Mouse (Mus musculus) lung, embryonic 15.5 days (tissue): ENCODE measurements around the gene Cxcr1. TPM values are rescaled to one million over a fixed set of nuclear protein-coding genes. Genes with fewer than 3 reads are reported as not detected.

Experiments
- ATAC-seq: fragments of 200-750 bp; cut with Nextera tagmentation; 2 replicates; pipeline ENCODE4 v1.8.0; 2017; ENCODE audit warnings: moderate number of reproducible peaks, borderline replicate concordance; ENCODE audit not compliant: low FRiP score, low TSS enrichment; ENCODE audit errors: extremely low read depth
- H3K27ac ChIP-seq: fragments of 300-500 bp; sonication (generic); 2 replicates; pipeline ENCODE4 v1.5.1; 2015; ENCODE audit warnings: moderate library complexity, mild to moderate bottlenecking, inconsistent platforms
- H3K27me3 ChIP-seq: fragments of 300-500 bp; sonication (generic); 2 replicates; pipeline ENCODE4 v1.6.1; 2015; ENCODE audit warnings: inconsistent platforms
- H3K36me3 ChIP-seq: fragments of 300-500 bp; sonication (generic); 2 replicates; pipeline ENCODE4 v1.6.1; 2015; ENCODE audit warnings: inconsistent platforms
- H3K4me1 ChIP-seq: fragments of 300-500 bp; sonication (generic); 2 replicates; pipeline ENCODE4 v1.6.1; 2015; ENCODE audit warnings: inconsistent platforms
- H3K4me2 ChIP-seq: fragments of 300-500 bp; sonication (generic); 2 replicates; pipeline ENCODE4 v1.6.1; 2015; ENCODE audit warnings: inconsistent platforms, mild to moderate bottlenecking, moderate library complexity
- H3K4me3 ChIP-seq: fragments of 300-500 bp; sonication (generic); 2 replicates; pipeline ENCODE4 v1.5.1; 2015; ENCODE audit warnings: mild to moderate bottlenecking, inconsistent platforms
- H3K9ac ChIP-seq: fragments of 300-500 bp; sonication (generic); 2 replicates; pipeline ENCODE4 v1.6.1; 2015; ENCODE audit warnings: inconsistent platforms
- H3K9me3 ChIP-seq: fragments of 300-500 bp; sonication (generic); 2 replicates; pipeline ENCODE4 v1.6.1; 2016; ENCODE audit warnings: inconsistent platforms
- WGBS: fragments of 180-500 bp; shearing (Covaris S2); methylation state at CpG from one replicate; pipeline ENCODE4 v1.1.7; 2015; 5-methylcytosine and 5-hydroxymethylcytosine counted together
- polyA plus RNA-seq: library from polyadenylated mRNA; unstranded; fragments of >200 nt; fragmentation: Nextera tagmentation; extraction: Ambion mirVana; gene quantifications from 2 replicates; pipeline ENCODE4 v1.2.1, GENCODE M21; 2015

Gene Cxcr1
- polyA plus RNA-seq, 1 experiment from 2014 or later: not detected

- WGBS: 83% methylated on average over 7 of the region's 7 CpGs
- H3K4me2 ChIP-seq: no peak overlapping the region
- H3K9ac ChIP-seq: no peak overlapping the region
- no peak overlapping the region for H3K27ac ChIP-seq
- H3K4me3 ChIP-seq: no peak overlapping the region
- ATAC-seq: no peak
- no peaks in the 10 kb centered on the region for H3K4me1 ChIP-seq
- no peaks in the 10 kb centered on the region for H3K27me3 ChIP-seq
- no peaks in the 10 kb centered on the region for H3K36me3 ChIP-seq
- H3K9me3 ChIP-seq: no peaks in the 10 kb centered on the region
Measured at GRCm38 (mm10) chr1:74219922-74220321, 25.5 kb upstream of the Cxcr1 start.

GRCm38 (mm10) chr1:74208941-74209340 is 14.5 kb upstream of the Cxcr1 start:
- H3K27ac ChIP-seq: no peak overlapping the region

GRCm38 (mm10) chr1:74207906-74208305 is 13.5 kb upstream of the Cxcr1 start:
- H3K27me3 ChIP-seq: no peaks in the 10 kb centered on the region
- no peak overlapping the region for H3K9ac ChIP-seq
- WGBS: 55% methylated on average over 9 of the region's 9 CpGs
- ATAC-seq: no peak
- H3K27ac ChIP-seq: no peak overlapping the region
- H3K4me1 ChIP-seq: no peaks in the 10 kb centered on the region
- H3K4me3 ChIP-seq: no peak overlapping the region
- H3K36me3 ChIP-seq: no peaks in the 10 kb centered on the region
- no peaks in the 10 kb centered on the region for H3K9me3 ChIP-seq
- H3K4me2 ChIP-seq: no peak overlapping the region

More at GRCm38 (mm10) chr1:74208941-74209340, 14.5 kb upstream of the Cxcr1 start:
- ATAC-seq: no peak
- H3K4me2 ChIP-seq: no peak overlapping the region
- no peaks in the 10 kb centered on the region for H3K4me1 ChIP-seq
- WGBS: 70% methylated on average over 8 of the region's 8 CpGs
- H3K9me3 ChIP-seq: no peaks in the 10 kb centered on the region
- no peaks in the 10 kb centered on the region for H3K36me3 ChIP-seq
- H3K27me3 ChIP-seq: no peaks in the 10 kb centered on the region
- no peak overlapping the region for H3K4me3 ChIP-seq
- H3K9ac ChIP-seq: no peak overlapping the region

- Histone ChIP-seq H3K27ac (no peak overlapping the region), H3K27me3 (no peaks in the 10 kb centered on the region), H3K4me3 (no peak overlapping the region), H3K4me2 (no peak overlapping the region), H3K36me3 (no peaks in the 10 kb centered on the region), H3K9me3 (no peaks in the 10 kb centered on the region), H3K9ac (no peak overlapping the region), H3K4me1 (no peaks in the 10 kb centered on the region)
- ATAC-seq: no peak
- WGBS: 77% methylated on average over 8 of the region's 8 CpGs
Measured at GRCm38 (mm10) chr1:74206642-74207041, 12.2 kb upstream of the Cxcr1 start.

- Histone ChIP-seq H3K9ac (no peak overlapping the region), H3K9me3 (no peaks in the 10 kb centered on the region), H3K4me2 (no peak overlapping the region), H3K4me3 (no peak overlapping the region), H3K27me3 (no peaks in the 10 kb centered on the region), H3K4me1 (peaks cover 3% of the 10 kb centered on the region; the same call in 1 of the 2 replicates), H3K27ac (no peak overlapping the region), H3K36me3 (no peaks in the 10 kb centered on the region)
- WGBS: 54% methylated on average over 7 of the region's 7 CpGs
- no peak for ATAC-seq
Measured at GRCm38 (mm10) chr1:74205881-74206280, 11.4 kb upstream of the Cxcr1 start.

GRCm38 (mm10) chr1:74203457-74203856 is 9.0 kb upstream of the Cxcr1 start:
- Histone ChIP-seq H3K9me3 (no peaks in the 10 kb centered on the region), H3K36me3 (no peaks in the 10 kb centered on the region), H3K4me1 (peaks cover 9% of the 10 kb centered on the region), H3K4me2 (no peak overlapping the region), H3K27me3 (no peaks in the 10 kb centered on the region), H3K9ac (no peak overlapping the region), H3K4me3 (no peak overlapping the region), H3K27ac (no peak overlapping the region)
- ATAC-seq: no peak
- 58% methylated on average over 5 of the region's 5 CpGs for WGBS

GRCm38 (mm10) chr1:74201048-74201844 is 6.8 kb upstream of the Cxcr1 start:
- H3K36me3 ChIP-seq: no peaks in the 10 kb centered on the region
- WGBS: 79% methylated on average over 7 of the region's 7 CpGs
- no peak for ATAC-seq

GRCm38 (mm10) chr1:74199046-74199445 is 4.6 kb upstream of the Cxcr1 start:
- 48% methylated on average over 8 of the region's 8 CpGs for WGBS
- Histone ChIP-seq H3K9ac (no peak overlapping the region), H3K4me3 (no peak overlapping the region), H3K9me3 (no peaks in the 10 kb centered on the region), H3K4me2 (no peak overlapping the region), H3K27ac (no peak overlapping the region), H3K27me3 (no peaks in the 10 kb centered on the region), H3K4me1 (peaks cover 9% of the 10 kb centered on the region), H3K36me3 (no peaks in the 10 kb centered on the region)
- ATAC-seq: 0 out of 2 replicates have a peak, but pooled peaks have one; percentile 40

More at GRCm38 (mm10) chr1:74201048-74201844, 6.8 kb upstream of the Cxcr1 start:
- Histone ChIP-seq H3K27ac (no peak overlapping the region), H3K9ac (no peak overlapping the region), H3K4me3 (no peak overlapping the region), H3K4me1 (peaks cover 9% of the 10 kb centered on the region), H3K9me3 (no peaks in the 10 kb centered on the region), H3K27me3 (no peaks in the 10 kb centered on the region), H3K4me2 (no peak overlapping the region)

GRCm38 (mm10) chr1:74197726-74198470 is 3.5 kb upstream of the Cxcr1 start:
- ATAC-seq: no peak
- Histone ChIP-seq H3K9ac (no peak overlapping the region), H3K36me3 (no peaks in the 10 kb centered on the region), H3K27ac (no peak overlapping the region), H3K9me3 (no peaks in the 10 kb centered on the region), H3K4me3 (no peak overlapping the region), H3K4me2 (no peak overlapping the region), H3K27me3 (no peaks in the 10 kb centered on the region), H3K4me1 (peaks cover 9% of the 10 kb centered on the region)
- 71% methylated on average over 12 of the region's 12 CpGs for WGBS

GRCm38 (mm10) chr1:74196621-74197419 is 2.4 kb upstream of the Cxcr1 start:
- ATAC-seq: no peak
- Histone ChIP-seq H3K27ac (no peak overlapping the region), H3K9ac (no peak overlapping the region), H3K4me1 (peaks cover 9% of the 10 kb centered on the region), H3K27me3 (no peaks in the 10 kb centered on the region), H3K9me3 (no peaks in the 10 kb centered on the region), H3K4me3 (no peak overlapping the region), H3K36me3 (no peaks in the 10 kb centered on the region), H3K4me2 (no peak overlapping the region)
- 69% methylated on average over 17 of the region's 17 CpGs for WGBS

GRCm38 (mm10) chr1:74195961-74196360 is 1.5 kb upstream of the Cxcr1 start:
- H3K27ac ChIP-seq: no peak overlapping the region
- H3K27me3 ChIP-seq: no peaks in the 10 kb centered on the region
- no peak for ATAC-seq
- H3K4me1 ChIP-seq: peaks cover 7% of the 10 kb centered on the region
- H3K4me3 ChIP-seq: no peak overlapping the region
- H3K4me2 ChIP-seq: no peak overlapping the region
- H3K36me3 ChIP-seq: no peaks in the 10 kb centered on the region
- H3K9me3 ChIP-seq: no peaks in the 10 kb centered on the region
- H3K9ac ChIP-seq: no peak overlapping the region
- WGBS: 40% methylated on average over 7 of the region's 7 CpGs
